Mouse (Mus musculus) forebrain, embryonic 13.5 days (tissue): ENCODE measurements around the gene Pde4a. TPM values are rescaled to one million over a fixed set of nuclear protein-coding genes. Genes with fewer than 3 reads are reported as not detected.

Source experiments
- ATAC-seq: fragments of 200-750 bp; cut with Nextera tagmentation; 2 replicates; pipeline ENCODE4 v1.8.0; 2017
- H3K27ac ChIP-seq: fragments of 300-500 bp; sonication (generic); 2 replicates; pipeline ENCODE4 v1.5.1; 2015; ENCODE audit warnings: inconsistent platforms, mild to moderate bottlenecking, moderate library complexity
- H3K27me3 ChIP-seq: fragments of 300-500 bp; sonication (generic); 2 replicates; pipeline ENCODE4 v1.6.1; 2015; ENCODE audit warnings: mild to moderate bottlenecking, inconsistent platforms
- H3K36me3 ChIP-seq: fragments of 300-500 bp; sonication (generic); 2 replicates; pipeline ENCODE4 v1.6.1; 2015; ENCODE audit warnings: mild to moderate bottlenecking, inconsistent platforms; ENCODE audit not compliant: poor library complexity, severe bottlenecking
- H3K4me1 ChIP-seq: fragments of 300-500 bp; sonication (generic); 2 replicates; pipeline ENCODE4 v1.6.1; 2015; ENCODE audit warnings: inconsistent platforms
- H3K4me2 ChIP-seq: fragments of 300-500 bp; sonication (generic); 2 replicates; pipeline ENCODE4 v1.6.1; 2015; ENCODE audit warnings: inconsistent platforms, mild to moderate bottlenecking, moderate library complexity
- H3K4me3 ChIP-seq: fragments of 300-500 bp; sonication (generic); 2 replicates; pipeline ENCODE4 v1.5.1; 2015; ENCODE audit warnings: mild to moderate bottlenecking, inconsistent platforms
- H3K9ac ChIP-seq: fragments of 300-500 bp; sonication (generic); 2 replicates; pipeline ENCODE4 v1.6.1; 2015; ENCODE audit warnings: mild to moderate bottlenecking, inconsistent platforms
- H3K9me3 ChIP-seq: fragments of 300-500 bp; sonication (generic); replicated peaks from 2 replicates; pipeline ENCODE4 v1.6.1; 2016; ENCODE audit warnings: inconsistent platforms
- WGBS: fragments of 180-500 bp; shearing (Covaris S2); methylation state at CpG from one replicate; pipeline ENCODE4 v1.1.7; 2015; 5-methylcytosine and 5-hydroxymethylcytosine counted together
- polyA plus RNA-seq: library from polyadenylated mRNA; unstranded; fragments of >200 nt; fragmentation: Nextera tagmentation; extraction: Ambion mirVana; gene quantifications from 2 replicates; pipeline ENCODE4 v1.2.1, GENCODE M21; 2015

Gene Pde4a
- polyA plus RNA-seq = 15.7 TPM in 2 replicates

DNA sequence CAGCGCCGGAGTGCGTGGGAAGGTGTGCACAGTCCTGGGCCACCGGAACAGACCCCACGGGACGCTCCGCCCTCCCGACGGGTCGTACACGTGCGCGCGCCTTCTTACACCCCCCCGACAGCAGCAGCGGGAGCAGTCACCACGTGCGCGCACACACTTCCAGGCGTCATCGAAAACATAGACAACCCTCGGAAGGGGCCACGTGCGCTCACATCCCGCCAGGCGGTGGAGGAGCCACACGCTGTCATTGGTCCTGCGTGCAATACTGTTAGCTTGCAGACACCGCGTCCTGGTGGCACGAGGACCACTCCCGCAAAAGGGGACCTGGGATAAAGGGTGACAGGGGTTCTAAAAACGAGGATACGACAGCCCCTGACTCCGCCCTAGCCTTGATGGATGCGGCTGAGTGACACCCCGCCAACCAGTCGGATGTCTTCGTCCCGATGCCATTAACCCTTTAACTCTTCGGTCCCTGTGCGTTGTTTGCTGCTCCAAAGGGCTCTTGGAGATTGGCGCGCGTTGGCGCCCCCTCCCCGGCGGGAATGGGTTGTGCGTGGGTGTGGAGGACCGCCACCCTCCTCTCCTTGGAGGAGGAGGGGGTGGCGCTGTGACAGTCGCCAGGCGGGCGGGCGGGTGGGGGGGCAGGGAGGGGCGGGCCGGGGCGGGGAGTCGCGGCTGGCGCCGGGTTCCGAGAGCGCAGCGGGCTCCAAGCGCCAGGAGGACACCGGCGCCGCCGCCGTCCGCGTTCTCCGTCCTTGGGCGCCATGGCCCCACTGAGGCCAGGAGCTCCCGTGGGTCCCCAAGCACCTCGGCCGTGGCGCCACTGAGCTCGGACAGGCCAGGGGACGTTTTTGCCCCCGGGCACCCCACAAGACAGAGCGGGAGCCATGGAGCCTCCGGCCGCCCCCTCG, at the start of gene Pde4a:
Gene Pde4a, plus strand, starts transcription at position 674 of the 911 bp plus-strand sequence.
- Histone ChIP-seq H3K4me1 (peaks cover 43% of the 10 kb centered on the region), H3K4me2 (peak within 1 kb of the TSS; percentile 69), H3K27me3 (peaks cover 75% of the 10 kb centered on the region), H3K9ac (peak within 1 kb of the TSS; percentile 52), H3K27ac (no peak within 1 kb of the TSS), H3K9me3 (no peaks in the 10 kb centered on the region), H3K36me3 (no peaks in the 10 kb centered on the region), H3K4me3 (peak within 1 kb of the TSS; percentile 44)
- ATAC-seq = peak; percentile 51; the same call in 1 of the 2 replicates
- WGBS = 2% methylated on average over 71 of the region's 86 CpGs

DNA sequence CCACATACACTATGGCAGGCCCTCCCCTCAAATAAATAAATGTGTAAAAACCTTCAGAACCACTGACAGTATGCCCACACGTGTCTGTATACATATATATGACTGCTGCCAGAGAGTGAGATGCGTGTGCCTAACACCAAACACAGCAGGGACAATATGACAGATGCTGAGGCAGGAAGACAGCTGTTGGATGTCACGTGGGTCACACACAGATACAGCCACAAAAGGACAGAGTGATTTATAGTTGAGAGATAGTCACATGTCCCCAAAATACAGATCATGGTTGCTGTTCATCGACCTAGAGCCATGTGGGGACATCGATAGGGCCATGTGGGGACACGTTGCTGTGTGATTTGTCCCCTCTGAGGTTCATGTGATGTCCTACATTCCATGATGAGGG, 48.4 kb upstream of the Pde4a start:
- no peaks in the 10 kb centered on the region for H3K4me1 ChIP-seq
- no peak overlapping the region for H3K4me3 ChIP-seq
- H3K27ac ChIP-seq = no peak overlapping the region
- no peaks in the 10 kb centered on the region for H3K27me3 ChIP-seq
- no peak overlapping the region for H3K4me2 ChIP-seq
- H3K9me3 ChIP-seq = no peaks in the 10 kb centered on the region
- ATAC-seq = no peak
- no peak overlapping the region for H3K9ac ChIP-seq
- peaks cover 25% of the 10 kb centered on the region for H3K36me3 ChIP-seq
- WGBS = 79% methylated on average over 6 of the region's 6 CpGs

DNA sequence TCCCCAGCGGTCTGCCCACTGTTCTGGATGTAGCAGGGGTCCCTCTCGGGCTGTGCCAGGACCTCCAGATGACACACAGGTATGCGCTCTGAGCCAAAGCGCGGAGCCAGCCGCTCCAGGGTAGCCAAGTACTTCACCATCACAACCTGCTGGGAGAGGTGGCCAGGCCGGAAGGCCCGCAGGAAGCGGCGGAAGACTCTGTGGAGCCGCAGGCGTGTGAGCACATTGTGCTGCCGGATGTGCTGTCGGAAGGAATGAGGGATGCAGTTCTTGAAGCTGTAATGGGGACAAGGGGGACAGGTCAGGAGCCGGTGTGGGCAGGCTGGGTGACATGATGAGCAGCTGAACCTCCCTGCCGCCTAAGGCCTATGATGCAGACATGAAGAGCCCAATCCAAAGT, 44.0 kb upstream of the Pde4a start:
- Histone ChIP-seq H3K27me3 (no peaks in the 10 kb centered on the region), H3K4me3 (no peak overlapping the region), H3K27ac (no peak overlapping the region), H3K9me3 (no peaks in the 10 kb centered on the region), H3K4me1 (no peaks in the 10 kb centered on the region), H3K4me2 (no peak overlapping the region), H3K36me3 (peaks cover 61% of the 10 kb centered on the region), H3K9ac (no peak overlapping the region)
- 93% methylated on average over 16 of the region's 16 CpGs for WGBS
- ATAC-seq = no peak

DNA sequence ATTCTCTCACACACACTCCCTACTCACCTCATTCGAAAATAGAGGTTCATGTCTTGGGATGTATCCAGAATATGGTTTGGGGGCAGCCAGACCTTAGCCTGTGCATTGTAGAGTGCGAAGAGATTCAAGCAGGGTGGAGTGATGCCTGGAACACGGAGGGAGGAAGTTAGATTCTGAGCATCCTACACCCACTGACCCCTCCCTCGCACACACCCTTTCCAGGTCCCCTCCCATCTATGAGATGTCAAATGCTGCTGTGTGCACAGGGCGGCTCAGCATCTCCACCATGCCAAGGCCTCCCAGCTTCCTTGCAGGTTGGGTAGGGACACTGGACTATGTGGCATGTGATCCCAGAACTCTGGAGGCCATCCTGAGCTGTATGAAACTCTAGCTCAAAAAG, 40.7 kb upstream of the Pde4a start:
- ATAC-seq = no peak
- Histone ChIP-seq H3K27me3 (no peaks in the 10 kb centered on the region), H3K4me3 (no peak overlapping the region), H3K9ac (no peak overlapping the region), H3K4me2 (no peak overlapping the region), H3K9me3 (no peaks in the 10 kb centered on the region), H3K4me1 (no peaks in the 10 kb centered on the region), H3K36me3 (peaks cover 64% of the 10 kb centered on the region), H3K27ac (no peak overlapping the region)
- 80% methylated on average over 5 of the region's 5 CpGs for WGBS

DNA sequence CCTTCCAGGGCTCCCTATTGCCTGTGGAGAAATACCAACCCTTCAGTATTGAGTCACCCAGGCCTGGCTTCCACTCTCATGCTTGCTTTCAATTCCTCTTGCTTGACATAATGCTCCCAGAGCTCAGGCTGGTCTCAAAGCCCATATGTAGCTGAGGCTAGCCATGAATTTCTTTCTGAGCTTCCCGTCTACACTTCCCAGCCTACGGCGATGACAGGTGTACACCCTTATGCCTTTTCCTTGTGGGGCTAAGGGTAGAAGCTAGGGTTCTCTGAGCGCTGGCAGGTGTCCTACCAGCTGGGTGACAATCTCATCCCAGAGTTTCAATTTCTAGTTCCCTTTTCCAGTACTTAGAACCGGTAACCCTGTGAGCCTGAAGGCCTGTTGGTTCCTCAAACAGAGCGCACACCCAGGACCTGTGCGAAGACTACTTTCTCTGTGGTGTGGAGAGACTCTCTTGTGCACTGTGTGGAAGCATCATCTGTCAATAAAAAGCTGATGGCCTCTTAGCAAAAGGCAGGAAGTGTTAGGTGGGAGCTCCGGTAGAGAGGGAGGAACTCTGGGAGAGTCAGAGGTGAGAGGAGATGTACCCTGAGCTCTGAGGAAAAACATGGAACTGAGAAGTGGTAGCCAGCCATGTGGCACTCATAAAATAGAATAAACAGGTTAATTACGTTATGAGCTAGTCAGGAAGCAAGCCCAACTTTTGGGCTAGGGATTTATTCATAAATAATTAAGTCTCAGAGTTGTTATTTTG, 39.8 kb upstream of the Pde4a start:
- WGBS = 95% methylated on average over 9 of the region's 9 CpGs
- peaks cover 56% of the 10 kb centered on the region for H3K36me3 ChIP-seq
- H3K27me3 ChIP-seq = no peaks in the 10 kb centered on the region
- H3K27ac ChIP-seq = no peak overlapping the region
- no peak for ATAC-seq
- H3K4me3 ChIP-seq = no peak overlapping the region
- H3K9me3 ChIP-seq = no peaks in the 10 kb centered on the region
- H3K4me2 ChIP-seq = no peak overlapping the region
- peaks cover 6% of the 10 kb centered on the region for H3K4me1 ChIP-seq
- H3K9ac ChIP-seq = no peak overlapping the region

DNA sequence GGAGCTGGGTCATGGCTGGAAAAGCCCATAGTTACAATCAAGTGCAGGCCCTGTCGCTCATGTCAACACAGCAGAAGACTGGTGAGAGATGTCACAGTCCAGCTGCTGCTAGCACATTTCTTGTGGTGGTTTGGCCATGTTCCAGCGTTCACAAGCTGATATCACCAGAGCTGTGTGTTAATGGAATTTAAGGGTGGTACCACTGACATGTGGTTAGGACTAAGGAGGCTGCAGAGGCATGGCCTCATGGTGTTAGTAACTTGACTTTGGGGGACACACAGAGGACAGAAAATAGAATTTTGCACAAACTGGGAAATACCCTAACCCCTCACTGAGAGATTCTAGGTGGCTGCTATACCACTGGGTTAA, 39.3 kb upstream of the Pde4a start:
- peaks cover 52% of the 10 kb centered on the region for H3K36me3 ChIP-seq

DNA sequence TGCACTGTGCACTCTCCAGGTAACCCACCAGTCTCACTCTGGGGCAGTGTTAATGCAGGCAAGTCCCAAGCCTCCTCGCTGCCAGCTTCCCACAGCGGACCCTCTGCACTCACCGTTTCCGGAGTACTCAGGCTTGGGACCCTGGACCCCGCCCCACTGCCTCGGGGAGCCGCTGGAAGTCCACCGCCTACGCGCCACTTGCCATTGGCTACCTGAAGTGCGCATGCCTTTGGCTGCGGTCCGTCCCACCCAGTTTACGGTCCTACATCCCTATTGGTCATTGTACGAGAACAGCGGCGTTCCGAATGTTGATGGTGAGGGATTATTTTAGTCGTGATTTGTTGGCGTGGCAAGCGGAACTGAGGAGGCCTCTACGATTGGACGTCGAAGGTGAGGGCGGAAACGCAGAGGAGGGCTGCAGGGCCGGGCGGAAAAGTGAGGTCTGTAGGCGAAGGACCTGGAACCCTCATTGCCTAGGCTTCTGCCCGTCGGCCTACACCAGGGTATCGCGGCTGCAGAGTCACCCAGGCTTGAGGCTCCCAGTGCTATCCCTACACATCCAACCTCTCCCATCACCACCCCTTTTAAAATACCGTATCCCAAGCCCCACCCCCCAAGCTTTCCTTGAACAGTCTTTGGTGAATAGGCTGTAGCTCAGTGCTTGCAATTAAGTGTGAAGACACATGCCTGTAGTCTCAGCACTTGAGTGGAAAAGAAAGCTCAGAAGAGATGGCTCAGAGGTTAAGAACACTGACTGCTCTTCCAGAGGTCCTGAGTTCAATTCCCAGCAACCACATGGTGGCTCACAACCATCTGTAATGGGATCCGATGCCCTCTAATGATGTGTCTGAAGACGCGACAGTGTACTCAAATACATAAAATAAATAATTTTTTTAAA, 34.2 kb upstream of the Pde4a start, which contains the start of gene Tyk2:
Gene Tyk2, minus strand, starts transcription at position 185 of the 898 bp plus-strand sequence.
- 6% methylated on average over 37 of the region's 37 CpGs for WGBS
- H3K4me1 ChIP-seq = peaks cover 7% of the 10 kb centered on the region
- peak within 1 kb of the TSS; percentile 76 for H3K4me2 ChIP-seq
- no peaks in the 10 kb centered on the region for H3K9me3 ChIP-seq
- H3K36me3 ChIP-seq = peaks cover 14% of the 10 kb centered on the region
- 0 out of 2 replicates have a peak within 1 kb of the TSS, but pooled peaks have one; percentile 45 for H3K27ac ChIP-seq
- H3K4me3 ChIP-seq = peak within 1 kb of the TSS; percentile 62
- H3K9ac ChIP-seq = peak within 1 kb of the TSS; percentile 70
- peak; percentile 98 for ATAC-seq
- no peaks in the 10 kb centered on the region for H3K27me3 ChIP-seq

More for the DNA sequence above, 39.3 kb upstream of the Pde4a start:
- ATAC-seq = no peak
- Histone ChIP-seq H3K4me2 (no peak overlapping the region), H3K4me3 (no peak overlapping the region), H3K27me3 (no peaks in the 10 kb centered on the region), H3K27ac (no peak overlapping the region), H3K9ac (no peak overlapping the region), H3K9me3 (no peaks in the 10 kb centered on the region), H3K4me1 (peaks cover 7% of the 10 kb centered on the region)
- WGBS = 83% methylated on average over 2 of the region's 2 CpGs

DNA sequence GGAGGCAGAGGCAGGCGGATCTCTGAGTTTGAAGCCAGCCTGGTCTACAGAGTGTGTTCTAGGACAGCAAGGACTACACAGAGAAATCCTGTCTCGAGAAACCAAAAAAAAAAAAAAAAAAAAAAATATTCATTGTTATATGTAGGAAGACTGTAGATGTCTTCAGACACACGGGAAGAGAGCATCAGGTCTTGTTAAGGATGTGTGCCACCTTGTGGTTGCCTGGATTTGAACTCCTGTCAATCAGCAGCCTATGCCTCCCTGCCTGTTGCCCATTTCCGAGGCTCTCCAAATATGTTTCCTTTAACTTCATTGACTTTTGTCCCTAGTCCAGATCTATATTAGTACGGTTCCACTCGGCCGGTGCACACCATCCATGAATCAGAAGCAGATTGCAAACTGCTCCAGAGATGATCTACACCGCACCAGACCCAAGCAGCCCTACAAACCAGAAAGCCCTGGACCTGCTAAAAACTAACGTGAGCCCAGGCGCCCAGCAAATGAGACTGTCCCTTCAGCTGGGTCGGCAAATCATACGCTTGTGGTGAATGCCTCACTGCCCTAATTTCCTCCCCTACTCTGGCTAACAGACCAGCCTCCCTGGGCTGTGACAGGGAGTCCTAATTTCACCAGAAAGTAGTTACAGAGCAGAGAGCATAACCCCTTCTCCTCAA, 33.3 kb upstream of the Pde4a start:
- ATAC-seq = no peak
- H3K36me3 ChIP-seq = peaks cover 7% of the 10 kb centered on the region; the same call in 1 of the 2 replicates
- 84% methylated on average over 12 of the region's 12 CpGs for WGBS
- H3K27ac ChIP-seq = no peak overlapping the region
- no peak overlapping the region for H3K9ac ChIP-seq
- H3K4me1 ChIP-seq = peaks cover 7% of the 10 kb centered on the region
- no peak overlapping the region for H3K4me2 ChIP-seq
- H3K9me3 ChIP-seq = no peaks in the 10 kb centered on the region
- no peak overlapping the region for H3K4me3 ChIP-seq
- H3K27me3 ChIP-seq = no peaks in the 10 kb centered on the region

DNA sequence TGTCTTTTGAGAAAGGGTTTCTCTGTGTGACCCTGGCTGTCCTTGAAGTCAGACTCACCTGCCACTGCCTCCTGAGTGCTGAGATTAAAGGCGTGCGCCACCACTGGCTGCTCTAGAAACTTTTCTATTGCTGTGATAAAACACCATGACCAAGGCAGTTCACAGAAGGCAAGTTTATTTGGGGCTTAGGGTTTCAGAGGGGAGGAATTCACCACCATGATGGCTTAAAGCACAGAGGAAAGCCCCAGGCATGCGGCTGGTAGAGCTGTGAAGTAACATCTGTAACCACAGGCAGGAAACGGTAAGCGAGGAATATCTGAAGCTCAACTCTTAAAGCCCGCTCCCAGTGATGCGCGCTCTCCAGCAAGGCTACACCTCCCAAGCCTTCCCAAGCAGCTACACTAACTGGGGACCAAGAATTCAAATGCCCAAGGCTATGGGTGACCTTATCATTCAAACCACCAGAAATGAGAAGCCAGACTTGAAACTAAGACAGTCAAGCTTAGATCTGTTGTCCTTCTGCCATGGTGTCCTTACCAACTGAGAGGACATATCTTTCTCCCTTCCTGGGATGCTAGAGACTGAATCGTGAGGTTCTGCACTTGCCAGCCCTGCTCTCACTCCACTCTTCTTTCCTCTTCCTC, 32.3 kb upstream of the Pde4a start:
- Histone ChIP-seq H3K4me3 (no peak overlapping the region), H3K27ac (no peak overlapping the region), H3K36me3 (peaks cover 17% of the 10 kb centered on the region), H3K9ac (no peak overlapping the region), H3K9me3 (no peaks in the 10 kb centered on the region), H3K4me1 (peaks cover 7% of the 10 kb centered on the region), H3K27me3 (no peaks in the 10 kb centered on the region), H3K4me2 (no peak overlapping the region)
- 89% methylated on average over 9 of the region's 9 CpGs for WGBS
- no peak for ATAC-seq

DNA sequence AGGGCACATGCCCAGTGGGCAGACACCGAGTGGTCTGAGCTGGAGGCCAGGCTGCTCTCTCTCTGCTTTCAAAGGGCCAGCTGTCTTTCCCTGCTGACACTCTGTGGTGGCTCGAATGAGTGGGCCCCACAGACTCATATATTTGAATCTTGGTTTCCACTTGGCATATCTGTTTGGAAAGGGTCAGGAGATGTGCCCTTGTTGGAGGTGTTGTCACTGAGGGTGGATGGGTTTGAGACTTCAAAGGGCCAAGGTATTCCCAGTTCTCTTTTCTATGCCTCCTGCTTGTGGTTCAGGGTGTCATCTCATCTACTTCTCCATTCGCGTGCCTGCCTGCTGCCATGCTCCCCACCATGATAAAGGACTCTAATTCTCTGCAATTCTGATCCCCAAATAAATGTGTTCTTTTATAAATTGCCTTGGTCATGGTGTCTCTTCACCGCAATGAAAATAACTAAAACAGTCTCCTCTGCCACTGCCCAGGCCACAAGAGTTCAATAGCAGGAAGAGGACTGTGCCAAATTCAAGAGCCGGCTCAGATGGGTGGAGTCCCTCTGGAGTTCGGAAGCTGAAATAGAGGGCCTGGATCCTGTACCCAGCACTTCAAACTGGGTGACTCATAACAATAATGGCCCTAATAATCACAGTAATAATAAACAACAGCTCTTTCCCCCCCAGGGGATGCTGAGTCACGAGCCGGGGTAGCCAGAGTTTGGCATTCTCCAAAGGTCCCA, 30.8 kb upstream of the Pde4a start:
- ATAC-seq = no peak
- 83% methylated on average over 9 of the region's 9 CpGs for WGBS

More for the DNA sequence above, 30.8 kb upstream of the Pde4a start:
- Histone ChIP-seq H3K4me2 (no peak overlapping the region), H3K4me1 (peaks cover 7% of the 10 kb centered on the region), H3K27me3 (no peaks in the 10 kb centered on the region), H3K9me3 (no peaks in the 10 kb centered on the region), H3K36me3 (peaks cover 32% of the 10 kb centered on the region), H3K9ac (no peak overlapping the region), H3K4me3 (no peak overlapping the region), H3K27ac (no peak overlapping the region)
